Mouse (Mus musculus): ENCODE data around the gene Naa50. TPM values are rescaled to one million over a fixed set of nuclear protein-coding genes. Genes with fewer than 3 reads are reported as not detected.

Gene Naa50
- polyA plus RNA-seq, 1 experiment, result 20.7 TPM

DNA sequence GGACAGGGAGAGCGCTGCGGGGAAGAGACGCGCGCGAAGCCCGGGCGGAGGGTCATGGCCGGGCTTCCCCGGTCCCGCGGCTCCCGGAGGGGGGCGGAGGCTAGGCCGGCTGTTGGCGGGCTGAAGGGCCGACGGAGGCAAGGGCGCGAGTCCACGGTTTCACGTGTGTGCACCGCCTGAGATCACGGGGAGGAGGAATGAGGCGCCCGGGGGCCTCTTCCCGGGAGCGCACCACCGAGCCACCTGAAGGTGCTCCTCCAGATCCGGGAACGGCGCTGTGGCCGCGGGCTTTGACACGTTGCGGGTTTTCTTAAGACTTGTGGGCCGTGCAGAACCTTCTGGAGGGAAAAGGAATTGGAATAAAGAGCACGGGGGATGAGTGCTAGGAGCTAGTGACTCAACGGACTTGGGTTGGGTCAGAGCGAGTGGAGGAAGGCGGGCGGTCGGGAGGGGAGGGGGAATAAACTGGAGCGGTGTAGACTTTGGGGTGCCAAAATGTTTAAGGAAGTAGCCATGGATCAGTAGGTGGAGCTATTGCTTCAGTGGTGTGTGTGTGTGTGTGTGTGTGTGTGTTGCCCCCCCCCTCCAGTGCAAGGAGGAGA is 657 bp downstream of the Naa50 start:
- peak; percentile 67 for DNase-seq (ENCODE audit: low spot score)

- DNase-seq (ENCODE audit: low spot score), result no peak
Observed at GRCm38 (mm10) chr16:44141483-44141882, 1.9 kb downstream of the Naa50 start.

GRCm38 (mm10) chr16:44149002-44149767 is 9.6 kb downstream of the Naa50 start:
- no peak for DNase-seq (ENCODE audit: low spot score)

GRCm38 (mm10) chr16:44154497-44155057 is 14.9 kb downstream of the Naa50 start:
- DNase-seq (ENCODE audit: low spot score), result no peak

GRCm38 (mm10) chr16:44159325-44159724 is 19.7 kb downstream of the Naa50 start:
- no peak for DNase-seq (ENCODE audit: low spot score)

DNA sequence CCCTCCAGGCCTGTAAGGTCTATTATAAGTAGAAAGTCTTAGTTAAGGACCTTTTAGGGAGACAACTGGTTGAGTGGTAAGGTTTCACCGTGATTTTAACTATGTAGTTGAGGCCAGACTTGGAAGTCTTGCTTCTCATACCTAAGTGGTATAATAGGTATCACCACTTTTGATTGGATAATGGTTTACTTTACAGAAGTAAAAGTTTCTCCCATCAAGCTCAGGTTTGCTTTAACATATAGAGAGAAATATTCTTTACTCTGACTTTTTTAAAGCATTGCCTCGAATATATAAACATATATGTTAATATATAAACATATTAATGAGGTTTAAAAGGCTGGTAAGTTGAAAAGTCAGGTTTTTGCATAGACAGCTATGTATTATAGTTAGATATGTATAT is 24.2 kb downstream of the Naa50 start:
- no peak for DNase-seq (ENCODE audit: low spot score)

DNA sequence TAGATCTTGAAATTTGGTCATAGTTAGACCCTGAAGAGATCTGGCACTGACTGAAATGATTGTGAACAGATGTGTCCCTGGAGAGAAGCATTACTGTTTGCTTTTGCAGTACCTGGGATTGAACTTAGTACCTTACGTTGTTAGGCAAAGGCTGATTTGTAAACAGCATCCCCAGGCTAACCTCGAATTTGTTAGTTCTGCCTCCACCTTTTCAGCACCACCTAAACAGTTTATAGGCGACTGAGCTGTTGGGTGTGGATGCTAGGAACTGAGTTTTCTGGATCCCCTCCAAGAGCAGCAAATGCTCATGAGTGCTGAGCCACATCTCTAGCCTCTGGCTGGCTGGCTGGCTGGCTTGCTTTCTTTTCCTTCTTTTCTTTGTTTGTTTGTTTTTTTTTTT is 25.6 kb downstream of the Naa50 start:
- DNase-seq (ENCODE audit: low spot score), result no peak

GRCm38 (mm10) chr16:44168990-44169389 is 29.4 kb downstream of the Naa50 start:
- DNase-seq (ENCODE audit: low spot score), result no peak

DNA sequence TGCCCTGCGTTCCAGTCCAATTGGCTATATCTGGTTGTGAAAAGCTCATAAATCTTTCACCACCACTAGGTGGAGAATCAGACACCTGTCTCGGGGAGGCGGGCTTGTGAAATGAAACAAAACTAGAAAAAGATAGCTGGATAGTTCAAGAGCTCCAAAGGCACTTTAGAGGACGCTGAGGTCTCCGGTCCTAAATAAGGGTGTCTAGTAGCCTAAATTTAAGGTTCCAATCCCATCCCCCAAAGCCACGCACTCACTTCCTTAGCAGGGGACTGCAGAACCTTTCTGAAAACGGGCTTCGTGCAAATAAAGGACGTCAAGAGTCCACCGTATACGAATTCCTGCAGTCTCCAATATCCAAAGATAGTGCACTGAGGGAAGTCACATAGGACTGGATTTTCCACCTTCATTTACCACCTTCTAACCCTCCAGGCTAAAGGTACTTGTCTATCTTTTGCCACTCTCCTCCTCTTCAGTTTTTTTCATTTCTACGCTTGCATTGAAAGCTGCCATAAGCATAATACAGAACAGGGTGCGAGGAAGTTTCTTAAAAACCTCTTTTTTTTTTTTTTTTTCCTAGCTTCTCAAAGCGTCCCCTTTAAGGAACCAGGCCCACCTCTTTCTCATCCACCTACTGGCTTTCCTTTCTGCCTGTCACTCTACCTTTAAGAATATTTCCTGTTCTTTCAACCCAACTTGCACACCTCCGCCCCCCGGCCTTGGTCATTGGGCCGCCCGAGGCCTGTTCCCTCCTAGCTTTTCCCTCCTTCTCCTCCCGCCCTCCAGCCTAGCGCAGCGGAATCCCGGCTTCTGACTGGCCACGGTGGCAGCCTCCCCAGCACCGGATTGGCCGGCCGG is 32.9 kb downstream of the Naa50 start:
- DNase-seq (ENCODE audit: low spot score), result peak; percentile 95

- peak; percentile 63 for DNase-seq (ENCODE audit: low spot score)
Observed at GRCm38 (mm10) chr16:44173155-44173941, 33.7 kb downstream of the Naa50 start, which contains the start of gene Usf3. Gene Usf3, plus strand, starts transcription at chr16:44173246.

DNA sequence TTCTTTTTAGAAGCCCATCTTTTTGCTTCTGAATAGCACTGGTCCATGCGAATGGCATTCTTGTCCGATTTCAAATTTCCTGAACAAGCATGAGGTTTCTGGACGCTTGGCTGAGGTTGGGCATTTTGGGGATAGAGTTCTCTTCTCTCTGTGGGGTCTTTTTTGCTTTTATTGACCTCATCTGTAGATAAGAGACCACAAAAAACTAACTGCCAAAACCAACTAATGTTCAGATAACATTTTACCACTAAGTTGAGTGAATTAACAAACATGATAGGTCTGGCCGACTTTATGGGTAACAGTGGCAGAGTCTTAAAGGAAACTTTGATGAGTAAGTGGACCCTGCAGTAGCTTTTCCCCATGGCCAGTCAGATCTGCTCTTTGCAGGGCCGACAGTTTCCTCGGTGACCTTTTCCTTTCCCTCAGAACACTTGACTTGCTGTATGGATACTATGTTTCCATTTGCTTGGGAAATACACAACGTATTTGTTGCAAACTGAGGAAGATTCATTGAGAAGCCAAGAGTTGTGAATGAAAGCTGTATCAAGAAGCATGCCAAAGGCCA is 34.4 kb downstream of the Naa50 start:
- no peak for DNase-seq (ENCODE audit: low spot score)

DNA sequence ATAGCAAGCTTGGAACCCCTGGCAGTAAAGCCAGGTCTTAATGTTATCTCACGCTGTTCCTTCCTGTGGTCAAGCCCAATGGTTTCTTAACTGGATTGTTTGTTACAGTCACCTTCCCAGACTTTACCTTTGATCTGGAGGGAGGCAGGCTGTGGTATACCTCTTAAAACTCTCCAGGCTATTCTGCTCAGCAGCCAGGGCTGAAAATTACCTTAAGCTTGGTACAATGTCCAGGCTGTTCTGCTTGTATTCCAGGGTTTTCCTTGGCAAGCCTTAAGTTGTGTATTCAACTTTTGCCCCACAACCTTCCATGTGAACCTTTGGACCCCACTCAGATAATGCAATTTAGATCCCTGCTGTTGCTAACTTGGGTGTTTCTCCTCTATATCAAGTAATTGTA is 35.4 kb downstream of the Naa50 start:
- no peak for DNase-seq (ENCODE audit: low spot score)

GRCm38 (mm10) chr16:44176511-44176910 is 36.9 kb downstream of the Naa50 start:
- DNase-seq (ENCODE audit: low spot score), result no peak

GRCm38 (mm10) chr16:44178555-44178954 is 38.9 kb downstream of the Naa50 start:
- DNase-seq (ENCODE audit: low spot score), result no peak

GRCm38 (mm10) chr16:44182597-44182996 is 43.0 kb downstream of the Naa50 start:
- no peak for DNase-seq (ENCODE audit: low spot score)

GRCm38 (mm10) chr16:44184769-44185168 is 45.1 kb downstream of the Naa50 start:
- DNase-seq (ENCODE audit: low spot score), result no peak

GRCm38 (mm10) chr16:44187172-44187571 is 47.5 kb downstream of the Naa50 start:
- DNase-seq (ENCODE audit: low spot score), result no peak

DNA sequence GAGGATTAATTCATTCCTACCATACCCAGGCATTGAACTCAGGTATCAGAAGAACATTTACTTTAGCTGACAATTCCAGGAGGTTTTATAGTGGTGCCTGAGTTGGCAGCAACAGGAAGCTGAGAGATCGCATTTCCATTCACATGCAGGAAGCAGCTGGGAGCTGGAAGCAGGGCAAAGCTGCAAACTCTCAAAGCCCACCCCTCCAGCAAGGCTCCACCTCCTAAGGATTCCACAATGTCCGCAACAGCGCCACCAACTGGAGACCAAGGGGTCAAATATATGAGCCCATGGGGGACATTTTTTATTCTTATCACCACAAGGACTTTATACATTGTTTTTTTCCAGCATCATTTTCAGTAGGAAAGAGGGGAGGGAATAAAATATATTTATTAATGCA is 49.1 kb downstream of the Naa50 start:
- DNase-seq (ENCODE audit: low spot score), result no peak

DNA sequence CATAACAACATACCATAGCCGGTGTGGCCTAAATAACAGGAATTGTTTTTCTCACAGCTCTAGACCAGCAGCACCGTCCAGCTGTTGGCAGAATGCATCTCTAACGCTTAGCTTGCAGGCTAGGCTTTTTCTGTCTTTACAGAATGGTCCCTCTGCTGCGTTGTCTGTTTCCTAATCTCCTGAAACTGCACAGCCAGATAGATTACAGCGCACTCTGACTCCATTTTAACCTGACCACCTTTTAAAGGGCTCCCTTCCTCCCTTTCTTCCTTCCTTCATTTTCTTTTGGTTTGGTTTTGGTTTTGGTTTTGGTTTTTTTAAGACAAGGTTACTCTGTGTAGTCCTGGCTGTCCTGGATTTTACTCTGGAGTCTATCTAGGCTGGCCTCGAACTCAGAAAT is 50.4 kb downstream of the Naa50 start:
- no peak for DNase-seq (ENCODE audit: low spot score)

DNA sequence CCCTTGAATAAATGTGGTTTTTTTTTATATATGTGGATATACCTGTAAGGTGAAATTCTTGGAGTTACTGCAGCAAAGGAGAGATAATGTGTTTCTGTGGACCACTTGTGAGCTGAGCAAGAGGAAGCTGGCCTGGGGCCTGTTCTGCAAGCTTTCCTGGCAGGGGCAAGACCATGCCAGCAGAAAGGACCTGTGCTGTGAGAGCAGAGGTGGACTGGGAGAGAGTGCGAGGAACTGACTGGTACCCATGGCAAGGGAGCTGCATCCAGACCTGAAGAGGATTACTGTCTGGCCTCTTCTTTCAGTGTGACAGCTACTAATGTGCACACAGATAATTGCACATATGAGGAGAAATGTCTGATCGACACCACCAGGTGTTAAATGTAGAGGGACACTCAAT is 51.3 kb downstream of the Naa50 start:
- no peak for DNase-seq (ENCODE audit: low spot score)

- DNase-seq (ENCODE audit: low spot score), result no peak
Observed at GRCm38 (mm10) chr16:44199066-44199703, 59.6 kb downstream of the Naa50 start.
